Mouse (Mus musculus) spleen, adult 2 months (tissue): ENCODE measurements at regions not wholly inside any gene's neighbourhood (a gene's known extent, or its start where the extent isn't known, plus 50 kb on each side); places are given as distances from the start of the nearest gene placed in this dataset.

Experiments used
- CTCF ChIP-seq: fragments of 200-500 bp; IDR thresholded peaks from 2 replicates; pipeline ENCODE4 v1.5.1; 2011; ENCODE audit warnings: mild to moderate bottlenecking, inconsistent platforms; ENCODE audit not compliant: insufficient read depth, insufficient read length, insufficient replicate concordance; ENCODE audit errors: extremely low read depth
- POLR2A ChIP-seq: fragments of 200-500 bp; IDR thresholded peaks from 2 replicates; pipeline ENCODE4 v1.6.1; 2011; ENCODE audit warnings: low read depth, low read length, inconsistent platforms

GRCm38 (mm10) chr15:64578991-64579390 is 238.5 kb upstream of the Gm21798 start:
- no peak for TF ChIP-seq CTCF
- no peak for TF ChIP-seq POLR2A
